Mouse (Mus musculus): Measurements from ENCODE around the gene Afp.
A peak's percentile ranks its signal among the peaks of the same experiment; 100 is the strongest.

The Afp gene

DNA sequence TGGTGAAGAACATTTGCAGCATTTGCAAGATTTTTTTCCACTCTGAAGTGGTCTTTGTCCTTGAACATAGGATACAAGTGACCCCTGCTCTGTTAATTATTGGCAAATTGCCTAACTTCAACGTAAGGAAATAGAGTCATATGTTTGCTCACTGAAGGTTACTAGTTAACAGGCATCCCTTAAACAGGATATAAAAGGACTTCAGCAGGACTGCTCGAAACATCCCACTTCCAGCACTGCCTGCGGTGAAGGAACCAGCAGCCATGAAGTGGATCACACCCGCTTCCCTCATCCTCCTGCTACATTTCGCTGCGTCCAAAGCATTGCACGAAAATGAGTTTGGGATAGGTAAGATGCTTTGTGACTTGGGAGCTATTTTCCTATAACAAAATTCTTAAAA, at the start of gene Afp:
Gene Afp, plus strand, starts transcription at position 220 of the 400 bp plus-strand sequence.
- no peak for DNase-seq (ENCODE audit: low read depth, low spot score)

DNA sequence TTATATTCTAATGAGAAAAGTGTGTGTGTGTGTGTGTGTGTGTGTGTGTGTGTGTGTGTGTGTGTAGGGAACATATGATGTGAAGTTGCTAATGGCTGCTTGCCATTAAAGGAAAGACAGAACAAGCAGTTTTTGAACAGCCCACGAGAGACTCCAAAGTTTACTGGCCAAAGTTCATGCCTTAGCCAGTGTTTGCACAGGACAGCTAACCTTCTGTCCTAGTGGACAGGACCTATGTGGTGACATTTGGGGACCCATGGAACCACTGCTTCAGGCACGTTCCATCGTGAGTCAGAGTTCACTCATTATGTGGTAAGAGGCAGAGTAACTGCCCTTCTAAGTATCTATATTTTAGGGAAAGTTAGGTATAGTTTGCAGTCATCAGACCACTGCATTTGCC, 43.0 kb upstream of the Afp start:
- no peak for DNase-seq (ENCODE audit: low read depth, low spot score)

DNA sequence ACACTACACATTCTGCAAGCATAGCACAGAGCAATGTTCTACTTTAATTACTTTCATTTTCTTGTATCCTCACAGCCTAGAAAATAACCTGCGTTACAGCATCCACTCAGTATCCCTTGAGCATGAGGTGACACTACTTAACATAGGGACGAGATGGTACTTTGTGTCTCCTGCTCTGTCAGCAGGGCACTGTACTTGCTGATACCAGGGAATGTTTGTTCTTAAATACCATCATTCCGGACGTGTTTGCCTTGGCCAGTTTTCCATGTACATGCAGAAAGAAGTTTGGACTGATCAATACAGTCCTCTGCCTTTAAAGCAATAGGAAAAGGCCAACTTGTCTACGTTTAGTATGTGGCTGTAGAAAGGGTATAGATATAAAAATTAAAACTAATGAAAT, 40.6 kb upstream of the Afp start:
- DNase-seq (ENCODE audit: low read depth, low spot score), result no peak

DNA sequence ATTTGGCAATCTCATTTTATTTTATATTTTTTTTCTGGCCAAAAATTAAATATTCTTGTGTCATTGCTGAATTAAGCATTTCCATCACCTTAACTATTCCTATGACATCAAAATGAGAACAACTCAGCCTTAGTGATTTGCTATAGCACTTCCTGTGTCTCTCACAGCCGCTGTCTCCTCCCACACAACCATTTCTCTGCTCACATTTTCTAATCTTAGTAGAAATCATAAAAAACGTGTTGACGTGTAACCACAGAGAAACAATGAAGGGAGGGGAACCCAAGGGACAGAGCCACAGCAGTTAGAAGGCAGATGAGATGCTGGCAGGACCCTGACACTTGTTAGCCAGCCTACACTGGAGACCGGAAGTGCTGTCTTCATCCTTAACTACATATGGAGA, 37.8 kb upstream of the Afp start:
- DNase-seq (ENCODE audit: low read depth, low spot score), result no peak

DNA sequence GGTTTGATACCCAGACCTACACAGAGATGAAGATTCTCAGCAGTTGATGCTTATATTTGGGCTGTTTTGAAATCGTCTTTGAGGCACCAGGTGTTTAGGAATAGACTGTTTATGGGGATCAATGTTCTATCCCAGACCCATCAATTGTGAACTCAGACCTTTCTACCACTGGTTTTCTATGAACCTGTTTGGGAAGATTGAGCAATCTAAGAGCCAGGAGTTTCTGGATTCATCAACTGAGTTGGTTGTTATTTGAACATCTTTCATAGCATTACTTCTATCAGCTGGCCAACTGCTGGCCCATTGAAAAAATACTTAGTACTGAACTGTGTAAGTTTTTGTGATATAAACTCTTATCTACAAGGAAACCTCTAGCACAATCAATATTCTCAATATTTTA, 33.3 kb upstream of the Afp start:
- DNase-seq (ENCODE audit: low read depth, low spot score), result no peak

DNA sequence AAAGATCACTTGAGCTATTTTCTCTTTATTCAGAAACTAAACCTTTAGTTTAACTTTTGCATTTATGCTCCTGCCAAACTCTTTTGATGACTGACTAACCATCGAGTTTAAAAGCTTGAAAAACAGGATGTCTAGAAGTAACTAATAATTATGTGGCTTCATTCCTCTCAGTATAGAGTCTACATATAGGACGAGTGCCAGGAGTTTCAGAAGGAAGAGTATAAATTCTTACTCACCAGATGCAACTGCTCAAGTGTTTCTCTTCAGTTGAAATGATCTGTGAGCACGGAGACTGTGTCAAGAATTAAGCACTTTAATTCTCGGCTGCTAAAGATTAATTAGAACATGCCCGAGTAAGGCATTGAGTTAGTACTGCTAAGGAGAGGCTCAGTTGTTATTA, 31.8 kb upstream of the Afp start:
- DNase-seq (ENCODE audit: low read depth, low spot score), result no peak

DNA sequence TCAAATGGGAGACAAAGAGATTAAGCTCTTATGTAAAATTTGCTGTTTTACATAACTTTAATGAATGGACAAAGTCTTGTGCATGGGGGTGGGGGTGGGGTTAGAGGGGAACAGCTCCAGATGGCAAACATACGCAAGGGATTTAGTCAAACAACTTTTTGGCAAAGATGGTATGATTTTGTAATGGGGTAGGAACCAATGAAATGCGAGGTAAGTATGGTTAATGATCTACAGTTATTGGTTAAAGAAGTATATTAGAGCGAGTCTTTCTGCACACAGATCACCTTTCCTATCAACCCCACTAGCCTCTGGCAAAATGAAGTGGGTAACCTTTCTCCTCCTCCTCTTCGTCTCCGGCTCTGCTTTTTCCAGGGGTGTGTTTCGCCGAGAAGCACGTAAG, 29.9 kb upstream of the Afp start, which contains the start of gene Alb:
Gene Alb, plus strand, starts transcription at position 279 of the 400 bp plus-strand sequence.
- DNase-seq (ENCODE audit: low read depth, low spot score), result no peak

DNA sequence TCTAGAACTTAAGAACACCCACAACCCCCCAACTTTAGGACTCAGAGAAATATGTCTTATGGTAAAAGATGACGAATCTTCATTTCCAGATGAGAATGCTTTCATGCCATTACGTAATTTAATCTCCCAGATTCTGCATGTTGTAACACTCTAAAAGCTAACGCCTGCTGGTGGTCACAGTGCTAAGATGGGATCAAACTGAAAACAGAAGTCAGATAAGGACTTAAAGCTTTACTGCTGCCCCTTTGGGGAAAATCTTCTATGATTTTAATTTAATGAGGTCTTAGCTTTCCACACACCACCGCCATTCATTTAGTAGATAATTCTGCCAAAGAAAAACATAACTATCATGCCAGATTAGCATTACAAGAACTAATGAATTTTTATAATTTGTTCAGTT, 23.7 kb upstream of the Afp start:
- DNase-seq (ENCODE audit: low read depth, low spot score), result no peak

DNA sequence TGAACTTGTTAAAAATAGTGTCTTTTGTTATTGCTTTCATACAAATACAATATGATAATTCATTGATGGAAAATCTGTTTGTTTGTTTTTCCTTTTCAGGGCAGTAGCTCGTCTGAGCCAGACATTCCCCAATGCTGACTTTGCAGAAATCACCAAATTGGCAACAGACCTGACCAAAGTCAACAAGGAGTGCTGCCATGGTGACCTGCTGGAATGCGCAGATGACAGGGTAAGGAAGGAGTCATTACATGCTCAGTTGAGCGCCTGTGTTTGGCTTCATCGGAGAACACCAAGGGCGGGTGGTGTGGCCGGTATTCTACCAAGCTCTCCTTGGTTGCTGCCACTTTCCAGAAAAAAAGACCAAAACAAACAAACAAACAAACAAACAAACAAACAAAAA, 23.3 kb upstream of the Afp start:
- no peak for DNase-seq (ENCODE audit: low read depth, low spot score)

DNA sequence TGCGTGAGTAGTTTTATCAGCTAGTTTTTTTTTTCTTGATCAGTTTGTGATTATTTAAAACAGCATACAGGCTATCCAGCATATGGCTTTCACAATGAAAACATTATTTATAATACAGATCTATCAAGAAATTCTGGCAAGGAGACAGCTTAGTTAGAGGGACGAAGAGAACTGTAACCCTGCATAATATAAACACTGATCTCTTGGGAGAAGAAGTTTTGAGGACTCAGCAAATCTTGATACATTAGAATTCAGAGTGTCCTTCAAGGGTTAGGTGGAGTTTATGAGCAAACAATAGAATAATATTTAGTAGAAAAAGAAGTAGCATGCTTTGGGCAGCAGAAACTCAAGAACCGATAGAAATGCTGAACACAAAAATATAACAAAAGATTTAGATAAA, 19.7 kb upstream of the Afp start:
- no peak for DNase-seq (ENCODE audit: low read depth, low spot score)

DNA sequence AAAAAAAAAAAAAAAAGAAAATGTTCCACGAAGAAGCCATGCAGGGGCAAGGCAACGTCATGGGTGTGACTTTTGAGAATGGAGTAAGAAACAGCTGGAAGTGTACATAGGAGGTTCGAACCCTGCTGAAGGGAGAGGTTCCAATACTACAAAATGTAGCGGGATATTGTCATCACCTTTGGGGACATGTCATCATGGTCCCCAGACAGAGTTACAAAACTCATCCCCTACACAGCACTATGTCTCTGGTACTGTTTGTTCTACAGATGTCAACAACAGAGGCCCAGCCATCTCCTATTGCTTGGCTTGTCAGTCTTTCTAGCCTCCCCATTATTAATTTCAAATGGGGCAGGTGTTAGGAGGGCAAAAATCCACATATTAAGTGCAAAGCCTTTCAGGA, 16.6 kb upstream of the Afp start:
- DNase-seq (ENCODE audit: low read depth, low spot score), result no peak

DNA sequence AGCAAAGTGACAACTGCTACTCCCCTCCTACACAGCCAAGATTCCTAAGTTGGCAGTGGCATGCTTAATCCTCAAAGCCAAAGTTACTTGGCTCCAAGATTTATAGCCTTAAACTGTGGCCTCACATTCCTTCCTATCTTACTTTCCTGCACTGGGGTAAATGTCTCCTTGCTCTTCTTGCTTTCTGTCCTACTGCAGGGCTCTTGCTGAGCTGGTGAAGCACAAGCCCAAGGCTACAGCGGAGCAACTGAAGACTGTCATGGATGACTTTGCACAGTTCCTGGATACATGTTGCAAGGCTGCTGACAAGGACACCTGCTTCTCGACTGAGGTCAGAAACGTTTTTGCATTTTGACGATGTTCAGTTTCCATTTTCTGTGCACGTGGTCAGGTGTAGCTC, 16.2 kb upstream of the Afp start:
- DNase-seq (ENCODE audit: low read depth, low spot score), result no peak

DNA sequence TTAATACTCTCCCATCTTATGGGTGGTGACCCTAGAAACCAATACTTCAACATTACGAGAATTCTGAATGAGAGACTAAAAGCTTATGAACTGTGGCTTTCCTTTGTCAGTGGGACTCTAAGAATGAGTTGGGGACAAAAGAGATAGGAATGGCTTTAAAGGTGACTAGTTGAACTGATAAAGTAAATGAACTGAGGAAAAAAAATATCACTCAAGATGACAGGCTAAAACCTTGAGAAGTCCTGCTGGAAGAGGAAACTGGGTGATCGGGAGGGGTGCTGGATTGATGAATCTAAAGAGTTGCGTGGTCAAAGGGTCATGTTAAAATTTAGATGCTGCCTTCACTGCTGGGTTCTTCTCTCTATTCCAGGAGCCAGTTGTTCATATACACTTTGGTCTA, 13.8 kb upstream of the Afp start:
- DNase-seq (ENCODE audit: low read depth, low spot score), result no peak

DNA sequence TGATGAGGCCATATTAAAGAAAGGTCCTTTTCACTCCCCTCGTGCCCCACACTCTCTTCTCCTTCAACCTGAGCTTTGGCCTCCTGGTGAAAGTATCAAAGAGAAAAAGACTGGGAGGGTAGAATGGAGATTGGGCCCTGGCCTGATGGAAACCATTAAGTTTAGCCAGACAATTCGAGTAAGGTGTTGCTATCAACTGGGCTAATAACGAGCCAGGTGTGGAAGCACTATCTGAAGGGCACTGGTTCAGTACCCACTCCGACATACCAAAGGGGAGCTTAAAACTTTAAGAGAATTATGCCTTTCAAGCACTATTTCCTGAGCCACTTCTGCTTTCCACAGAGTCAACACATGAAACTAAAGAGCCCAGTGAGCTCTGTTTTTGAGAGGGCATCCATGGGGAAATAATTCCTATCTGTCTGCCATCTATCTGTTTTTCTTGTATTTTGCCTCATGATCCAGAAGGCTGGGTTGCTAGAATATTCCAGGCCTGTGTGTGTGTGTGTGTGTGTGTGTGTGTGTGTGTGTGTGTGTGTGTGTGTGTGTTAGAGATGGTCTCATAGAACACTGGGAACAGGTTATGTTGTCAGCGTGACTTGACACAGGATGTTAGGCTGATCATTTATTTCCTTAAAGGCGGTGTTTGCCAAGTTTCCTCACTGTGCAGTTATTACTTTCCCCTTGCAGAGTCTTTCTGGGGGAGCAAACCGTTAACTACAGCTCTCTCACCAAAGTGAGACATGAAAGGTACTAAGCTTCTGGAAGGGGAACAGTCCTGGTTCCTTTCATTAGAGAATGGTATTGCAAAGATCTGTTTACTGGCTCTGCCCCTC, 13.0 kb upstream of the Afp start:
- DNase-seq (ENCODE audit: low read depth, low spot score), result no peak

DNA sequence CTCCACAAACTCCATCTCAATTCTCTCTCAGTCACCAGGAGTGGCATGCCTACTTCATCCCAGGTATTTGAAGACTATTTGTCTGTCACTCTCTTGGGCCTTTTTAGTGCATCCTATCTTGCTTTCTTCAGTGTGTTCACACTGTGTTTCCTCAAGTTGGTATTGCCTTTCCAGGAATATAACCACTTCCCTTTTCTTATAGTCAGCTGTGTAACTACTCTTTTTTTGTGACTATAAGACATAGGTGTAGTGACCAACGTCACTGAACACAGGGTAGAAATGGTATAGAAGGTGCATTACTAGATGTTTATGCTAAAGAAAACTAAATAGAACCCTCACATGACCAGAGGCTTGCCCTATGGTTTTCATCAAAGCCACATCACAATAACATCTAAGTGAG, 11.7 kb upstream of the Afp start:
- no peak for DNase-seq (ENCODE audit: low read depth, low spot score)

DNA sequence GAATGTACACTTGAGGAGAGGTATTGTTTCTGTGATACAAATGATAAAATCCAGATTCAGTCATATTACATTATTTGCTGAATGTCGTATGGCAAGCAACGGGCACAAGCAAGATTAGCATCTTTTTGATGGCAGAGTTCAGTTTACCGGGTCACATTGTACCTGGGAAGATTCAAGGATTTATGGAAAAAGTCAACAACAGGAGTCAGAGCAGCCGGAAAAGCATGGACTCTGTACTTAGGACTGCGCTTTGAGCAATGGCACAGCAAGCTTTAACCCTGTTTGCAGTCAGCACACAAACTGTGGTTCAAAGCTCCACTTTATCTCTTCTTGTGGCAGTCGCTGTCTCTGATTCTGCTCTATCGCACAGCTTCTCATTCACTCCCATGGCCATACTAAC, 4.9 kb upstream of the Afp start:
- DNase-seq (ENCODE audit: low read depth, low spot score), result no peak

DNA sequence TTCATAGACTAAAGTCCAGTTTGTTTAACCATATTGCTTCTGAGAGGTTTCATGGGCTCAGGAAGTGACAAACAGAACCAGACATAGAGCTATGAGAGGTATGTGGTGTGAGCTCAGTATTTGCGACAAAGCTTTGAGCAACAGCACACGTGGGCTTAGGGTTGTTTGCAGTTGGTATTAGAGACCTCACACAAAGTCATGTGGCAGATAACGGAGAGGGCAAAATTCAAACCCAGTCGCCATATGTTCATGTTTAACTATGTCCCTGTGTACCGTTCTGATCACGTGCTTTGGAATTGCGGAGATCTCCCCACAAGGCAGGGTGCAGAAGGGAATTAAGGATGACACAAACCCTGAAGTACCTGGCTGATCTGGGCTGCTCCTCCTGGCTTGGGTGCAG, 2.2 kb upstream of the Afp start:
- no peak for DNase-seq (ENCODE audit: low read depth, low spot score)

DNA sequence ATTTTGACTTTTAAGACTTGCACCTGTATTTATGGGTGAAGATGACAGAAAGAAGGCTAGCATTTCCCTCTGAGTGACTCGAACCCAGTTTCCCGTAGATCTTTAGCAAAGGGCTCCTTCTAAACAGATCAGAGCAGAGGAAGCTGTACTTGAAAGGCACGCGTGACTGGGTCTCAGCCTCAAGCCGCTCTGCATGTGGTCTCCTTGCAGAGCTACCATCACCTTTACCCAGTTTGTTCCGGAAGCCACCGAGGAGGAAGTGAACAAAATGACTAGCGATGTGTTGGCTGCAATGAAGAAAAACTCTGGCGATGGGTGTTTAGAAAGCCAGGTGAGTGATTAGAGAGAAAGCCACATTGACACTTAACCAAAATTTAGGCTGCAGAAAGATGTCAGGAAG, 1.9 kb downstream of the Afp start:
- DNase-seq (ENCODE audit: low read depth, low spot score), result no peak

DNA sequence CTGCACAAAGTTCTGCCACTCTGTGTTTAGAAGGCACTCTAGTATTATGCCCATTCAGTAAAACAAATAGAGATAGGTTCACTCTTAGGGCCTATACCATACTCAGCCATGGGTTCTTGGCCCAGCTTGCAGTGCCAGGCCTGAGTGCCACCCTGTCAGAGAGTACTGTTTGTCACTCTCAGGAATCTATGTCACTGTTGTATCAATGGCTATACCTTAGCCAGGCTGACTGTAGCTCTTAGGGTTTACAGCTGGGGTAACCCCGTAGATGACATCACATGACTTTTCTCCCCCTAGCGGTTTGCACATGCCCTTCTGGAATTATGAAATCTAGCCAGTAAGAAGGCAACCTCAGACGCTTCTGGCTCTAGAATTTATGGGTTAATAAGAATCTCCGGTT, 3.8 kb downstream of the Afp start:
- DNase-seq (ENCODE audit: low read depth, low spot score), result no peak

DNA sequence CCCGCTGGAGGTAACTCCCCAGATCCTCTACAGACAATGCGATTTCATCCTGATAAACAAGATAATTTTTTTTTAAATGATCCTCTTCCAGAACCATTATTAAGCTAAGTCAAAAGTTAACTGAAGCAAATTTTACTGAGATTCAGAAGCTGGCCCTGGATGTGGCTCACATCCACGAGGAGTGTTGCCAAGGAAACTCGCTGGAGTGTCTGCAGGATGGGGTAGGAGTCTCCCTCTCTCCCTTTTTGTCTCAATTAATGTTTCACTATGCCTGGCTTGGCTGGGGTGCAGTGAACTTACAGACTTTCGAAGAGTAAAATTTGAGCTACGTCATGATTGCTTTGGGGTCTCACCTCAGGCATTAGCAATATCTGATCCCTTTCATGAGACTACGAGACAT, 9.0 kb downstream of the Afp start:
- DNase-seq (ENCODE audit: low read depth, low spot score), result no peak

DNA sequence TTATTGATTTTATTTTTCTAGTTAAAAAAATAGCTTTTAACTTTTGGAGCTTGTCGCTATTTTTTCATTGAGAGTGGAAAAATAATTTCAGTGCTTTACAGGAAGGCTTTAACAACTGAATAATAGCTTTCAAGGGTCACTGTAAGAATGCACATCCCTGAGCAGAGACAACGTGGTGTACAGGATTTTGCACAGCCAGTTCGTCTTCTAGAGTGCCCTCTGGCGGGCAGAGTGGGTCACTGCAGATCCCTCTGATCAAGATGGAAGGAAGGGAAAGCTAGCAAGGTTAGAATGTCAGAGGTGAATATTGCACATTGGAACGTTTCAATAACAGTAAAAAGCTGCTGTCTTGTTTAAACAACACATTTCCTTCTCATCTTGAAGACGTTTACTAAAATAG, 10.2 kb downstream of the Afp start:
- DNase-seq (ENCODE audit: low read depth, low spot score), result peak; percentile 27

DNA sequence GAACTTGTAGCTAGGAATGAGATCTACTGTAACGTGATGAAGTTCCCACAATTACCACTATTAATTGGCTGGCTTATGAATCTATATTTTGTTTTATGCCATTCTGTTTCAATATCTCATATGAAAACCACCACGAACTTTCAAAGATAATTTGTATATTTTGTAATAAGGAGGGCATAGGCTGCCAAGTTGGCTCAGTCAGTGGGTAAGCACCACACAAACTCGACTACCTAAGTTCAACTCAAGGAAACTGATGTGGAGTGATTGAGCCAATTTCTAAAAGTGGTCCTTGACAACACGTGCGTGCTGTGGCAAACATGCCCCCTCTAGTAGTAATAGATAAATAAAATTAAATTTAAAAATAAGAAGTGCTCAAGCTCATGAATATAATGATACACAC, 11.2 kb downstream of the Afp start:
- DNase-seq (ENCODE audit: low read depth, low spot score), result no peak

DNA sequence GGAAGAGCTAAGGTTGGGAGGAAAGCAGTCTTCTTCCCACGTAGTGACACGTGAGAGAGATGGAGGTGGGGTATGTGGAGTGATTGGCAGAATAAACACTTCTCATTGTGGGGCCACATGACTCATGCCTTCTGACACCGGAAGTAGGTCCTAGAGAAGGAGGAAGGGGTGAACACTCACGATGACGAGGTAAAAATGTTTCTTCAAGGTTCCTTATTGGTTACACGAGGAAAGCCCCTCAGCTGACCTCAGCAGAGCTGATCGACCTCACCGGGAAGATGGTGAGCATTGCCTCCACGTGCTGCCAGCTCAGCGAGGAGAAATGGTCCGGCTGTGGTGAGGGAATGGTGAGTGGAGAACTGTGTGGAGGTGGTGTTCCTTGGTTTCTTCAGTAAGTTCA, 14.2 kb downstream of the Afp start:
- no peak for DNase-seq (ENCODE audit: low read depth, low spot score)

DNA sequence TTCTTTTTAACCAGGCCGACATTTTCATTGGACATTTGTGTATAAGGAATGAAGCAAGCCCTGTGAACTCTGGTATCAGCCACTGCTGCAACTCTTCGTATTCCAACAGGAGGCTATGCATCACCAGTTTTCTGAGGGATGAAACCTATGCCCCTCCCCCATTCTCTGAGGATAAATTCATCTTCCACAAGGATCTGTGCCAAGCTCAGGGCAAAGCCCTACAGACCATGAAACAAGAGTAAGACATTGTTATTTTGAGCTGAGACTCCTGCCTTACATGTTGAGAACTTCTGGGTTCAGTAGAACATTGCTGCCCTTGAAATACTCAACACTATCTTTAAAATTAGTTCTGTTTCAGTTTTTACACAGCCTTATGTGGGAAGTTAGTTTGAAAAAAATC, 16.0 kb downstream of the Afp start:
- no peak for DNase-seq (ENCODE audit: low read depth, low spot score)
